Comparison of ENCODE assay signal across 10 mouse cellular contexts in the genomic region with DNA sequence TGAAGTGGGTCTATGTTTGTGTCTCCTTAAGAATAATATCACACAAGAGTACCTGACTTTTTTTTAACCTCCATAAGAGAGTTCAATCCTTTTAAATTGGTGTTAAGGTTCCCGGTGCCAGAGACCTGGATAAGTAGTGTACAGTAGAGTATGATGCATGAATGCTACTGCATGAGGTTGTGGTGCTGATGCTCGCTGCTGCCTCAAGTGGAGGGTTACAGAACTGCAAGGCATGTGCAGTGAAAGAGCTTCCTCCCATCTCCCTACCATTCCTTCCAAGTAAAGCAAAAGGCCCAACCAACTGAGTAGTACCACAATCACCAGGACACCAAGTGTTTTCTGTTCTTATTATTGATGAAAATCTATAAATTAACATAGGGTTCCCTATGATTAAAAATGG.
DNase-seq lines count a peak whose midpoint lies in the region; ATAC-seq and TF ChIP-seq lines count a peak whose summit lies in the region.
"Had no signal": no experiment of that assay in that cellular context is flagged by ENCODE, and none has a peak within 500 bp of the region (broad histone marks: within the 10 kb centered on the region; RNA-seq: fewer than 3 reads in every experiment).

No protein-coding gene starts in this region.

- no peaks in the 10 kb centered on the region for H3K36me3 ChIP-seq in intestine, postnatal 0 days (ENCODE audit: control insufficient read depth, insufficient read depth)
- H3K36me3 ChIP-seq in intestine, embryonic 16.5 days (ENCODE audit: control insufficient read depth, insufficient read depth, low read length) = no peaks in the 10 kb centered on the region
- H3K36me3 ChIP-seq in CH12.LX (replicated peaks in 1 of 2; ENCODE audit: control insufficient read depth in 1 of 2, insufficient read depth in 1 of 2, low read length in 1 of 2) = no peaks in the 10 kb centered on the region
- H3K36me3 ChIP-seq: liver, embryonic 13.5 days had no signal

- H3K27me3 ChIP-seq in intestine, postnatal 0 days (replicated peaks; ENCODE audit: control insufficient read depth, insufficient read depth, low read length) = no peaks in the 10 kb centered on the region
- no peaks in the 10 kb centered on the region for H3K27me3 ChIP-seq in intestine, embryonic 16.5 days (replicated peaks; ENCODE audit: control insufficient read depth, insufficient read depth, low read length)
- H3K27me3 ChIP-seq in CH12.LX (replicated peaks) = no peaks in the 10 kb centered on the region
- H3K27me3 ChIP-seq: liver, embryonic 13.5 days had no signal

- dilution Hi-C loops in CH12.LX (cut with MboI; ENCODE audit: extremely low pct_ligation_motif_present, extremely low pct_unique_long_range_greater_than_20kb, low sequenced_read_pairs) = no loop called here

- no peaks in the 10 kb centered on the region; the same call in 1 of the 2 replicates for H3K4me1 ChIP-seq in intestine, postnatal 0 days (replicated peaks; ENCODE audit: control insufficient read depth, insufficient read depth, low read length)
- H3K4me1 ChIP-seq in intestine, embryonic 16.5 days (ENCODE audit: control insufficient read depth, insufficient read depth, low read length) = no peaks in the 10 kb centered on the region
- H3K4me1 ChIP-seq in CH12.LX (ENCODE audit: control insufficient read depth in 1 of 2, insufficient read depth in 2 of 2) = no peaks in the 10 kb centered on the region
- H3K4me1 ChIP-seq: liver, embryonic 13.5 days had no signal

- TF ChIP-seq CTCF in intestine, postnatal 0 days (IDR thresholded peaks at IDR 0.05; ENCODE audit: low read depth) = peak; percentile 81
- peak; percentile 67 to 96 for TF ChIP-seq CTCF in CH12.LX (conservative IDR thresholded peaks at IDR 0.05 in 1 of 2, IDR thresholded peaks at IDR 0.05 in 1 of 2; ENCODE audit: low read depth in 2 of 2, low read length in 2 of 2)

- H3K9ac ChIP-seq in intestine, postnatal 0 days (ENCODE audit: low read depth, low read length) = no peak overlapping the region
- H3K9ac ChIP-seq in intestine, embryonic 16.5 days (ENCODE audit: low read depth, low read length) = no peak overlapping the region
- H3K9ac ChIP-seq in CH12.LX (ENCODE audit: insufficient read depth, low read depth) = no peak overlapping the region
- H3K9ac ChIP-seq: liver, embryonic 13.5 days had no signal

- no peaks in the 10 kb centered on the region for H3K79me2 ChIP-seq in CH12.LX (replicated peaks; ENCODE audit: control insufficient read depth, extremely low read depth, insufficient read depth, poor library complexity, severe bottlenecking)

- DNase-seq in CH12.LX (ENCODE audit: extremely low read depth) = peak; percentile 48
- DNase-seq in WW6 (ENCODE audit: low read depth, low spot score) = peak; percentile 3
- DNase-seq in kidney, postnatal 10 days = peak; percentile 32
- peak; percentile 6 for DNase-seq in thymus, postnatal 25 days
- no peak for DNase-seq in spleen, postnatal 4 days (ENCODE audit: low spot score in 2 of 2)
- no peak for DNase-seq in right cerebral cortex, postnatal 36 days (ENCODE audit: low spot score in 2 of 2)
- DNase-seq: liver, embryonic 13.5 days had no signal

- in situ Hi-C loops in CH12.LX (cut with MboI; ENCODE audit: low pct_ligation_motif_present, low pct_unique_long_range_greater_than_20kb, low sequenced_read_pairs) = no loop called here

- TF ChIP-seq POLR2A in CH12.LX (IDR thresholded peaks at IDR 0.05; ENCODE audit: low read depth, low read length) = no peak

- WGBS in intestine, postnatal 0 days = 56% methylated on average over 2 of the region's 2 CpGs
- WGBS in intestine, embryonic 16.5 days = 61% methylated on average over 2 of the region's 2 CpGs

- no peak for ATAC-seq in intestine, postnatal 0 days
- ATAC-seq in intestine, embryonic 16.5 days = no peak

- no peak overlapping the region for H3K27ac ChIP-seq in intestine, postnatal 0 days (ENCODE audit: low read depth, low read length)
- H3K27ac ChIP-seq in intestine, embryonic 16.5 days (ENCODE audit: low read length) = no peak overlapping the region
- no peak overlapping the region for H3K27ac ChIP-seq in CH12.LX (ENCODE audit: insufficient read depth, low read depth)
- H3K27ac ChIP-seq: liver, embryonic 13.5 days had no signal

- no peak overlapping the region for H3K4me2 ChIP-seq in intestine, postnatal 0 days (replicated peaks; ENCODE audit: low read depth)
- no peak overlapping the region for H3K4me2 ChIP-seq in intestine, embryonic 16.5 days (ENCODE audit: low read depth, low read length)
- no peak overlapping the region for H3K4me2 ChIP-seq in CH12.LX (ENCODE audit: insufficient read depth, low read depth, poor library complexity, severe bottlenecking)
- H3K4me2 ChIP-seq: liver, embryonic 13.5 days had no signal

- H3K4me3 ChIP-seq in intestine, postnatal 0 days (ENCODE audit: low read depth, low read length) = no peak overlapping the region
- H3K4me3 ChIP-seq in intestine, embryonic 16.5 days (ENCODE audit: low read length) = no peak overlapping the region
- H3K4me3 ChIP-seq in CH12.LX (replicated peaks in 1 of 3; ENCODE audit: low read depth in 2 of 3, low read length in 2 of 3, poor library complexity in 1 of 3) = no peak overlapping the region
- H3K4me3 ChIP-seq: erythroblast, embryonic 14.5 days; liver, embryonic 13.5 days had no signal

- H3K9me3 ChIP-seq in intestine, postnatal 0 days (ENCODE audit: control insufficient read depth) = no peaks in the 10 kb centered on the region
- no peaks in the 10 kb centered on the region for H3K9me3 ChIP-seq in intestine, embryonic 16.5 days (ENCODE audit: control insufficient read depth, low read length)
- no peaks in the 10 kb centered on the region for H3K9me3 ChIP-seq in CH12.LX (replicated peaks; ENCODE audit: low read length)
- H3K9me3 ChIP-seq: liver, embryonic 13.5 days had no signal

- no peak for TF ChIP-seq EP300 in CH12.LX (IDR thresholded peaks at IDR 0.05; ENCODE audit: low read length)

- peak; percentile 49 for TF ChIP-seq RAD21 in CH12.LX (IDR thresholded peaks at IDR 0.05; ENCODE audit: low read depth, low read length)

TF ChIP-seq in CH12.LX, 34 proteins besides CTCF, POLR2A, EP300 and RAD21:
- no peak for TF ChIP-seq MAFK (IDR thresholded peaks at IDR 0.05; ENCODE audit: insufficient replicate concordance, low read length)
- TF ChIP-seq SMC3 (IDR thresholded peaks at IDR 0.05; ENCODE audit: low read depth, low read length) = peak; percentile 38
TF ChIP-seq in CH12.LX: peak in this region for 1.

Comparison
In these comparisons a context has a peak if more than half of its experiments do, and no peak if none do; other contexts are left out.
1. DNase-seq: peak in CH12.LX (single experiment), WW6 (single experiment), kidney, postnatal 10 days (single experiment) and thymus, postnatal 25 days (single experiment); none in spleen, postnatal 4 days (0 of 2) and right cerebral cortex, postnatal 36 days (0 of 2).